Mouse (Mus musculus): ENCODE results near the gene Vsig2. TPM values are rescaled to one million over a fixed set of nuclear protein-coding genes. Genes with fewer than 3 reads are reported as not detected.

The Vsig2 gene
- total RNA-seq, 1 experiment from 2014 or later: not detected

GRCm38 (mm10) chr9:37530031-37530887 lies 8.8 kb upstream of the Vsig2 start:
- ATAC-seq (replicated peaks; ENCODE audit: insufficient number of reproducible peaks, low FRiP score, low TSS enrichment, poor library complexity, severe bottlenecking): no peak

- no peak for ATAC-seq (replicated peaks; ENCODE audit: insufficient number of reproducible peaks, low FRiP score, low TSS enrichment, poor library complexity, severe bottlenecking)
Observed at GRCm38 (mm10) chr9:37530888-37531705, 8.0 kb upstream of the Vsig2 start.

GRCm38 (mm10) chr9:37536851-37537250 lies 2.2 kb upstream of the Vsig2 start:
- ATAC-seq (replicated peaks; ENCODE audit: insufficient number of reproducible peaks, low FRiP score, low TSS enrichment, poor library complexity, severe bottlenecking): no peak

GRCm38 (mm10) chr9:37537658-37538250 lies 1.3 kb upstream of the Vsig2 start:
- ATAC-seq (replicated peaks; ENCODE audit: insufficient number of reproducible peaks, low FRiP score, low TSS enrichment, poor library complexity, severe bottlenecking): no peak

GRCm38 (mm10) chr9:37540226-37540625 lies 1.2 kb downstream of the Vsig2 start:
- ATAC-seq (replicated peaks; ENCODE audit: insufficient number of reproducible peaks, low FRiP score, low TSS enrichment, poor library complexity, severe bottlenecking): no peak

GRCm38 (mm10) chr9:37540701-37541575 lies 1.9 kb downstream of the Vsig2 start:
- no peak for ATAC-seq (replicated peaks; ENCODE audit: insufficient number of reproducible peaks, low FRiP score, low TSS enrichment, poor library complexity, severe bottlenecking)

GRCm38 (mm10) chr9:37541851-37542642 lies 3.0 kb downstream of the Vsig2 start:
- ATAC-seq (replicated peaks; ENCODE audit: insufficient number of reproducible peaks, low FRiP score, low TSS enrichment, poor library complexity, severe bottlenecking): no peak

- ATAC-seq (replicated peaks; ENCODE audit: insufficient number of reproducible peaks, low FRiP score, low TSS enrichment, poor library complexity, severe bottlenecking): no peak
Observed at GRCm38 (mm10) chr9:37543869-37544440, 4.9 kb downstream of the Vsig2 start.

GRCm38 (mm10) chr9:37544447-37545165 lies 5.6 kb downstream of the Vsig2 start:
- 0 out of 2 replicates have a peak, but pooled peaks have one; percentile 33 for ATAC-seq (replicated peaks; ENCODE audit: insufficient number of reproducible peaks, low FRiP score, low TSS enrichment, poor library complexity, severe bottlenecking)

- ATAC-seq (replicated peaks; ENCODE audit: insufficient number of reproducible peaks, low FRiP score, low TSS enrichment, poor library complexity, severe bottlenecking): no peak
Observed at GRCm38 (mm10) chr9:37545166-37545610, 6.1 kb downstream of the Vsig2 start.

GRCm38 (mm10) chr9:37545847-37546452 lies 6.9 kb downstream of the Vsig2 start:
- ATAC-seq (replicated peaks; ENCODE audit: insufficient number of reproducible peaks, low FRiP score, low TSS enrichment, poor library complexity, severe bottlenecking): no peak

- no peak for ATAC-seq (replicated peaks; ENCODE audit: insufficient number of reproducible peaks, low FRiP score, low TSS enrichment, poor library complexity, severe bottlenecking)
Observed at GRCm38 (mm10) chr9:37546889-37547288, 7.8 kb downstream of the Vsig2 start.

- no peak for ATAC-seq (replicated peaks; ENCODE audit: insufficient number of reproducible peaks, low FRiP score, low TSS enrichment, poor library complexity, severe bottlenecking)
Observed at GRCm38 (mm10) chr9:37550435-37550834, 11.4 kb downstream of the Vsig2 start.

GRCm38 (mm10) chr9:37551751-37552531 lies 12.9 kb downstream of the Vsig2 start:
- no peak for ATAC-seq (replicated peaks; ENCODE audit: insufficient number of reproducible peaks, low FRiP score, low TSS enrichment, poor library complexity, severe bottlenecking)

- no peak for ATAC-seq (replicated peaks; ENCODE audit: insufficient number of reproducible peaks, low FRiP score, low TSS enrichment, poor library complexity, severe bottlenecking)
Observed at GRCm38 (mm10) chr9:37552536-37553293, 13.7 kb downstream of the Vsig2 start, which contains the start of gene Nrgn. TSS of gene Nrgn (minus strand) at chr9:37552904.

Measured in monocyte, adult 5-6 weeks (primary cell).